Mouse (Mus musculus) kidney, postnatal 10 days (tissue): ENCODE results near the gene Emilin1.

Experiments used
- DNase-seq: peaks from one replicate; pipeline ENCODE4 v3.0.0; 2021; ENCODE audit warnings: mixed read lengths

Gene Emilin1

GRCm38 (mm10) chr5:30930121-30930520, 16.9 kb downstream of the Emilin1 start:
- DNase-seq, result peak; percentile 87

- peak; percentile 15 for DNase-seq
Observed at GRCm38 (mm10) chr5:30930846-30931245, 17.6 kb downstream of the Emilin1 start.

- DNase-seq, result peak; percentile 5
Observed at GRCm38 (mm10) chr5:30931378-30931777, 18.2 kb downstream of the Emilin1 start.

- no peak for DNase-seq
Observed at GRCm38 (mm10) chr5:30933705-30934104, 20.5 kb downstream of the Emilin1 start.

GRCm38 (mm10) chr5:30934725-30935461, 21.7 kb downstream of the Emilin1 start:
- DNase-seq, result no peak

- DNase-seq, result peak; percentile 53
Observed at GRCm38 (mm10) chr5:30943004-30943403, 29.8 kb downstream of the Emilin1 start.

- DNase-seq, result no peak
Observed at GRCm38 (mm10) chr5:30944344-30944743, 31.1 kb downstream of the Emilin1 start.

- peak; percentile 83 for DNase-seq
Observed at GRCm38 (mm10) chr5:30944956-30945781, 32.0 kb downstream of the Emilin1 start, which contains the start of gene Cgref1. Gene Cgref1 (minus strand): TSS chr5:30945591.

GRCm38 (mm10) chr5:30948620-30949019, 35.4 kb downstream of the Emilin1 start:
- peak; percentile 42 for DNase-seq

GRCm38 (mm10) chr5:30949654-30950326, 36.6 kb downstream of the Emilin1 start:
- peak; percentile 98 for DNase-seq

GRCm38 (mm10) chr5:30950451-30950850, 37.2 kb downstream of the Emilin1 start:
- DNase-seq, result no peak

GRCm38 (mm10) chr5:30950922-30951321, 37.7 kb downstream of the Emilin1 start:
- DNase-seq, result no peak

- DNase-seq, result no peak
Observed at GRCm38 (mm10) chr5:30951706-30952105, 38.5 kb downstream of the Emilin1 start.

- no peak for DNase-seq
Observed at GRCm38 (mm10) chr5:30952551-30952950, 39.3 kb downstream of the Emilin1 start.

- no peak for DNase-seq
Observed at GRCm38 (mm10) chr5:30954065-30954464, 40.9 kb downstream of the Emilin1 start.

- no peak for DNase-seq
Observed at GRCm38 (mm10) chr5:30954556-30954955, 41.4 kb downstream of the Emilin1 start.

- DNase-seq, result no peak
Observed at GRCm38 (mm10) chr5:30955751-30956150, 42.5 kb downstream of the Emilin1 start.

- no peak for DNase-seq
Observed at GRCm38 (mm10) chr5:30957891-30958290, 44.7 kb downstream of the Emilin1 start.

- peak; percentile 67 for DNase-seq
Observed at GRCm38 (mm10) chr5:30959198-30959854, 46.1 kb downstream of the Emilin1 start.

GRCm38 (mm10) chr5:30959966-30960501, 46.8 kb downstream of the Emilin1 start, which contains the start of gene Preb:
Gene Preb (minus strand): TSS chr5:30960361.
- DNase-seq, result peak; percentile 99

- DNase-seq, result no peak
Observed at GRCm38 (mm10) chr5:30960814-30961213, 47.6 kb downstream of the Emilin1 start.
